ENCODE assay signal across 1 mouse cellular context in the genomic region with DNA sequence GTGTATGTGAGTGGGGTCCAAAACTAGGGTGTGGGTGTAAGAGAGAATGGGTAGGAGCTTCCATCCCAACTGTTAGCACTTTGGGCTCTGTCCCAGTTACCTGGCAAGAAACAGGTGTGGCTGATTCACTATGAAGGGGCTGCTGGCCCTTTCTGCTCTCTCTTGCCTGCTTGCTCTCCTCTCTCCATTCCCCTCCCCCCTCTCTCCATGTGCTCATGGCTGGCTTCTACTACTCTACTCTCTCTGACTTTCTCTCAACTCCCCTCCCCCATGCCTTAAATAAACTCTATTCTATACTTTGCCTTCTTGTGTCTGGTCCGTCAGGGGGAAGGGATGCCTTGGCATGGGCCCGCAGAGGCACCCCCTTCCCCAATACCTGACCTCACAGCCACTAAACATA.
TF ChIP-seq lines count a peak whose summit lies in the region.

No protein-coding gene starts in this region.

TF ChIP-seq in ES-E14, 5 proteins besides CTCF, POLR2A, EP300 and RAD21:
- TF ChIP-seq CHD2 (IDR thresholded peaks at IDR 0.05; ENCODE audit: low read depth, low read length) (no peak), HCFC1 (IDR thresholded peaks at IDR 0.05; ENCODE audit: borderline replicate concordance, insufficient read depth, low read length) (no peak), ZNF384 (IDR thresholded peaks at IDR 0.05; ENCODE audit: low read depth, low read length) (no peak), ZC3H11A (IDR thresholded peaks at IDR 0.05; ENCODE audit: borderline replicate concordance, low read depth, low read length) (no peak), MAFK (IDR thresholded peaks at IDR 0.05; ENCODE audit: insufficient read depth, low read depth, low read length) (no peak)
TF ChIP-seq in ES-E14: peak in this region for 0.
